Mouse (Mus musculus) B cell, adult 62 days (primary cell): Measurements from ENCODE around the gene Ms4a4a. TPM values are rescaled to one million over a fixed set of nuclear protein-coding genes. Genes with fewer than 3 reads are reported as not detected.

ENCODE experiments used
- total RNA-seq: library from RNA; stranded (reverse); gene quantifications from 4 replicates; pipeline ENCODE4 v1.2.4, GENCODE M21; 2023

Ms4a4a gene
- 1.0 to 1.5 TPM (median 1.2 TPM) in 4 replicates for total RNA-seq

DNA sequence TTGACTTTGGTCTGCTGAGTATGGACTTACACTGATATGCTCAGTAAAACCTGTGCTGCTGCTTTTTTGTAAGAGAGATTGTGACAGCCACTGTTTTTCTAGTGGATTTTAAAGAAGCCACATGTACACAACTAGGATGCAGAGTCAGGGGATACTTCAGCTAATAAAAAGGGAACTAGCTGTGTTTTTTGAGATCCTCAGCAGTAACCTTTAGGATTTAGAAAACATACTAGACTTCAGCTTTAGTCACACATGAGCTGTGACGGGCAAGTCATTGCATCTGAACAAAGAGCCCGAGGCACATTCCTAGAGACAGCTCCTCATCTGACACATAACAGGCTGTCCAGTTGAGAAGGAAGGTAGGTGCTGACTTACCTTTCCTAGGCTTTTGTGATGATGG, at the start of gene Ms4a4a:
Ms4a4a (plus strand) TSS at position 251 of the 400 bp plus-strand sequence.

DNA sequence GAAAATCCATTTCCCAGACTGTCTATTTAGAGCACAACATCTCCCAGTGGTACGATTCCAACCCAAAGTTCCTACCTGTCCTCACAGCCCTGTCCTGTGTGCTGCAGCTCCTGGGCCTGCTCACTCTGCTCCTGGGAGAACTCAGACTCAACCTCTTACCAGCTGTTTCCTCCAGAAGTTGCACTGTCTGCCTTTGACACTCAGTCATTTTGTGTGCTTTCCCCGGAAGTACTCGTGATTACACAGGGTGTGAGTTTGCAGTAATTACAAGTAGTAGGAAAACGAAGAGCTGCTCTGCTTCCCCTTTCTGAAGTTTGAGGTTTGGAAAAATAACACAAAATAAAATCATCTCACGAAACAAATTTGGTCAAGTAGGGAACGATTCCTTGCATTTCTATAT, 39.4 kb upstream of the Ms4a4a start, which contains the start of gene Ms4a7:
Ms4a7 (minus strand) TSS at position 215 of the 400 bp plus-strand sequence.

GRCm38 (mm10) chr19:11404527-11404926, 29.2 kb downstream of the Ms4a4a start, which contains the start of gene Ms4a4c:
Ms4a4c (plus strand) TSS chr19:11404770.

Other genes starting within 250 kb of the Ms4a4a start
- 0.21 TPM in 1 of 4 replicates, not detected in the others for gene 1700017D01Rik, start 244.6 kb upstream of the Ms4a4a start, total RNA-seq
- gene 1700025F22Rik, start 210.2 kb upstream of the Ms4a4a start, total RNA-seq, result not detected in 4 replicates
- not detected in 4 replicates for gene Ms4a13, start 178.8 kb upstream of the Ms4a4a start, total RNA-seq
- gene Ms4a12, start 143.1 kb upstream of the Ms4a4a start, total RNA-seq, result 0.55 to 1.2 TPM (median 0.81 TPM) in 4 replicates
- 679 to 695 TPM (median 691 TPM) in 4 replicates for gene Ms4a1, start 109.3 kb upstream of the Ms4a4a start, total RNA-seq
- not detected in 4 replicates for gene Ms4a5, start 91.7 kb upstream of the Ms4a4a start, total RNA-seq
- gene Ms4a14, start 61.1 kb upstream of the Ms4a4a start, total RNA-seq, result 0.54 to 1.1 TPM (median 0.64 TPM) in 4 replicates
- 1.8 to 2.7 TPM (median 2.3 TPM) in 4 replicates for gene Ms4a7, start 39.4 kb upstream of the Ms4a4a start, total RNA-seq
- 170 to 195 TPM (median 183 TPM) in 4 replicates for gene Ms4a4c, start 29.2 kb downstream of the Ms4a4a start, total RNA-seq
- 16.3 to 21.1 TPM (median 18.4 TPM) in 4 replicates for gene Ms4a4b, start 68.0 kb downstream of the Ms4a4a start, total RNA-seq
- gene Ms4a6c, start 93.8 kb downstream of the Ms4a4a start, total RNA-seq, result 15.3 to 23.6 TPM (median 17.7 TPM) in 4 replicates
- gene Gm8369, start 110.4 kb downstream of the Ms4a4a start, total RNA-seq, result 187 to 210 TPM (median 201 TPM) in 4 replicates
- 70.8 to 89.5 TPM (median 81.5 TPM) in 4 replicates for gene Ms4a6b, start 141.0 kb downstream of the Ms4a4a start, total RNA-seq
- 0.51 TPM in 1 of 4 replicates, not detected in the others for gene Ms4a4d, start 161.3 kb downstream of the Ms4a4a start, total RNA-seq
- 2.6 to 3.6 TPM (median 3.3 TPM) in 4 replicates for gene Ms4a6d, start 229.3 kb downstream of the Ms4a4a start, total RNA-seq
- not detected in 4 replicates for gene Ms4a2, start 248.2 kb downstream of the Ms4a4a start, total RNA-seq